Mouse (Mus musculus) cerebellum, adult 11-12 months (tissue): ENCODE measurements around the gene Car11.
"Not testable (repeated sequence)": the region's sequence is repeated elsewhere in the genome, so short reads cannot be mapped to it uniquely, and the experiment has no call there.

Experiments used
- DNase-seq: peaks from one replicate; pipeline ENCODE4 v3.0.0; 2022

The Car11 gene

GRCm38 (mm10) chr7:45699523-45700141 lies at the start of gene Car11:
Car11 (plus strand) TSS chr7:45699843.
- peak; percentile 74 for DNase-seq

GRCm38 (mm10) chr7:45650484-45650883 lies 49.2 kb upstream of the Car11 start:
- not testable (repeated sequence) for DNase-seq

- DNase-seq: no peak
Measured at GRCm38 (mm10) chr7:45654424-45655047, 45.1 kb upstream of the Car11 start.

GRCm38 (mm10) chr7:45660746-45661478 lies 38.7 kb upstream of the Car11 start:
- DNase-seq: no peak

GRCm38 (mm10) chr7:45661702-45662101 lies 37.9 kb upstream of the Car11 start:
- not testable (repeated sequence) for DNase-seq

GRCm38 (mm10) chr7:45665303-45666138 lies 34.1 kb upstream of the Car11 start:
- no peak for DNase-seq

- DNase-seq: no peak
Measured at GRCm38 (mm10) chr7:45666161-45666560, 33.5 kb upstream of the Car11 start, which contains the start of gene Fut2. Fut2 (minus strand) TSS chr7:45666394.

- DNase-seq: no peak
Measured at GRCm38 (mm10) chr7:45667761-45668160, 31.9 kb upstream of the Car11 start.

- no peak for DNase-seq
Measured at GRCm38 (mm10) chr7:45668921-45669320, 30.7 kb upstream of the Car11 start.

- no peak for DNase-seq
Measured at GRCm38 (mm10) chr7:45677627-45678295, 21.9 kb upstream of the Car11 start.

- DNase-seq: no peak
Measured at GRCm38 (mm10) chr7:45678513-45678912, 21.1 kb upstream of the Car11 start.

GRCm38 (mm10) chr7:45679966-45680621 lies 19.5 kb upstream of the Car11 start:
- no peak for DNase-seq

- DNase-seq: peak; percentile 63
Measured at GRCm38 (mm10) chr7:45681046-45681736, 18.5 kb upstream of the Car11 start.

GRCm38 (mm10) chr7:45682144-45683126 lies 17.2 kb upstream of the Car11 start:
- DNase-seq: peak; percentile 85

GRCm38 (mm10) chr7:45683396-45684050 lies 16.1 kb upstream of the Car11 start, which contains the start of gene Ntn5:
Ntn5 (plus strand) TSS chr7:45684022.
- DNase-seq: no peak

GRCm38 (mm10) chr7:45685811-45686210 lies 13.8 kb upstream of the Car11 start:
- no peak for DNase-seq

- DNase-seq: no peak
Measured at GRCm38 (mm10) chr7:45686841-45687240, 12.8 kb upstream of the Car11 start.

- no peak for DNase-seq
Measured at GRCm38 (mm10) chr7:45689099-45689498, 10.5 kb upstream of the Car11 start.

- no peak for DNase-seq
Measured at GRCm38 (mm10) chr7:45689800-45690199, 9.8 kb upstream of the Car11 start.
